Comparison of ENCODE assay signal across 8 mouse cellular contexts in genomic region chr11:87443373-87443883, GRCm38 (mm10). TPM values are rescaled to one million over a fixed set of nuclear protein-coding genes. Genes with fewer than 3 reads are reported as not detected.
DNase-seq lines count a peak whose midpoint lies in the region; ATAC-seq and TF ChIP-seq lines count a peak whose summit lies in the region.

No protein-coding gene starts in this region.

- TF ChIP-seq POLR2A in ES-Bruce4 (IDR thresholded peaks at IDR 0.05; ENCODE audit: insufficient read depth, low read length) = no peak

- no peak overlapping the region for H3K4me3 ChIP-seq in ES-Bruce4 (ENCODE audit: low read depth, low read length)

- no peaks in the 10 kb centered on the region for H3K4me1 ChIP-seq in ES-Bruce4 (ENCODE audit: control insufficient read depth, insufficient read depth, low read length)

- no peaks in the 10 kb centered on the region for H3K27me3 ChIP-seq in ES-Bruce4 (ENCODE audit: control insufficient read depth, insufficient read depth, low read length, poor library complexity, severe bottlenecking)

- peak; percentile 56 for ATAC-seq in erythroblast, adult 5-6 weeks (replicated peaks; ENCODE audit: low FRiP score, poor library complexity, severe bottlenecking)

- H3K9me3 ChIP-seq in ES-Bruce4 (replicated peaks; ENCODE audit: control insufficient read depth, insufficient read depth, low read length, poor library complexity, severe bottlenecking) = no peaks in the 10 kb centered on the region

- H3K27ac ChIP-seq in ES-Bruce4 (ENCODE audit: insufficient read depth, low read length) = peak overlapping the region; percentile 75; the same call in 1 of the 2 replicates

- intact Hi-C loops in heart, postnatal 14 days (cut with DNase I) = loop anchor here (2.0 kb wide), 1 partner anchor 17 kb away; no protein-coding TSS in a partner anchor

- DNase-seq in adipocyte (ENCODE audit: low spot score) = peak; percentile 65
- peak; percentile 15 to 56 for DNase-seq in heart, postnatal 14 days
- peak; percentile 79 for DNase-seq in layer of hippocampus, adult 9-11 months
- peak; percentile 76 for DNase-seq in lung, postnatal 10 days
- peak; percentile 98 for DNase-seq in retina, postnatal 1 day
- no peak for DNase-seq in gastrocnemius, adult 8-10 months (ENCODE audit: low spot score in 2 of 2)

- TF ChIP-seq EP300 in ES-Bruce4 (IDR thresholded peaks at IDR 0.05; ENCODE audit: insufficient read depth, low read depth, low read length) = no peak

- no peaks in the 10 kb centered on the region for H3K36me3 ChIP-seq in ES-Bruce4 (ENCODE audit: control insufficient read depth, insufficient read depth, low read length, poor library complexity, severe bottlenecking)

- H3K9ac ChIP-seq in ES-Bruce4 (ENCODE audit: low read depth, poor library complexity, severe bottlenecking) = 0 out of 2 replicates have a peak overlapping the region, but pooled peaks have one; percentile 89

- no peak for TF ChIP-seq CTCF in ES-Bruce4 (IDR thresholded peaks at IDR 0.05; ENCODE audit: low read depth, low read length)

RNA-seq across cellular contexts. Expression of gene Tex14, which starts 38.6 kb away (rescaled TPM):
- 15.9 and 17.9 TPM in 2 replicates for polyA plus RNA-seq in ES-Bruce4 (2011; ENCODE audit: insufficient read depth, insufficient read length, low read depth, missing spikeins)
- total RNA-seq in erythroblast, adult 5-6 weeks (2015; ENCODE audit: low replicate concordance) = not detected in 2 replicates
- total RNA-seq in erythroblast, adult 5-6 weeks (2017; ENCODE audit: low replicate concordance) = 0.34 and 0.42 TPM in 2 replicates
- under 1 TPM; 0.27 to 0.41 TPM for total RNA-seq in heart, postnatal 14 days (2021)
- total RNA-seq in gastrocnemius, adult 8-10 months (2022) = not detected

RNA-seq across cellular contexts. Expression of gene Rad51c, which starts 38.7 kb away (rescaled TPM):
- polyA plus RNA-seq in ES-Bruce4 (2011; ENCODE audit: insufficient read depth, insufficient read length, low read depth, missing spikeins) = 30.9 and 31.0 TPM in 2 replicates
- total RNA-seq in erythroblast, adult 5-6 weeks (2015; ENCODE audit: low replicate concordance) = 0.19 and 3.8 TPM in 2 replicates
- 5.9 and 6.3 TPM in 2 replicates for total RNA-seq in erythroblast, adult 5-6 weeks (2017; ENCODE audit: low replicate concordance)
- total RNA-seq in heart, postnatal 14 days (2021) = 1 to 10 TPM; 2.5 to 2.7 TPM
- under 1 TPM; 0.11 to 0.31 (median 0.24) TPM for total RNA-seq in gastrocnemius, adult 8-10 months (2022)

Comparison
In these comparisons a context has a peak if more than half of its experiments do, and no peak if none do; other contexts are left out.
1. DNase-seq: peak in adipocyte (single experiment), heart, postnatal 14 days (2 of 2), layer of hippocampus, adult 9-11 months (single experiment), lung, postnatal 10 days (single experiment) and retina, postnatal 1 day (single experiment); none in gastrocnemius, adult 8-10 months (0 of 2).